Mouse (Mus musculus) lung, postnatal 10 days (tissue): ENCODE measurements around the gene Zbtb8a.
"Not testable (repeated sequence)": the region's sequence is repeated elsewhere in the genome, so short reads cannot be mapped to it uniquely, and the experiment has no call there.

Source experiments
- DNase-seq: peaks from one replicate; pipeline ENCODE4 v3.0.0; 2021

The Zbtb8a gene

GRCm38 (mm10) chr4:129376961-129377545, 863 bp downstream of the Zbtb8a start:
- peak; percentile 63 for DNase-seq

GRCm38 (mm10) chr4:129375821-129376220, 2.1 kb downstream of the Zbtb8a start:
- DNase-seq, result no peak

- no peak for DNase-seq
Measured at GRCm38 (mm10) chr4:129375000-129375399, 2.9 kb downstream of the Zbtb8a start.

GRCm38 (mm10) chr4:129374219-129374755, 3.6 kb downstream of the Zbtb8a start:
- no peak for DNase-seq

- no peak for DNase-seq
Measured at GRCm38 (mm10) chr4:129373202-129373976, 4.5 kb downstream of the Zbtb8a start.

- DNase-seq, result no peak
Measured at GRCm38 (mm10) chr4:129371391-129371790, 6.5 kb downstream of the Zbtb8a start.

GRCm38 (mm10) chr4:129365224-129365623, 12.7 kb downstream of the Zbtb8a start:
- no peak for DNase-seq

GRCm38 (mm10) chr4:129364379-129364778, 13.5 kb downstream of the Zbtb8a start:
- DNase-seq, result no peak

GRCm38 (mm10) chr4:129363463-129363862, 14.5 kb downstream of the Zbtb8a start:
- DNase-seq, result no peak

- no peak for DNase-seq
Measured at GRCm38 (mm10) chr4:129362771-129363170, 15.1 kb downstream of the Zbtb8a start.

GRCm38 (mm10) chr4:129362238-129362637, 15.7 kb downstream of the Zbtb8a start:
- not testable (repeated sequence) for DNase-seq

GRCm38 (mm10) chr4:129357613-129358163, 20.2 kb downstream of the Zbtb8a start:
- no peak for DNase-seq

- DNase-seq, result no peak
Measured at GRCm38 (mm10) chr4:129354236-129354635, 23.7 kb downstream of the Zbtb8a start.

GRCm38 (mm10) chr4:129353176-129353575, 24.7 kb downstream of the Zbtb8a start:
- DNase-seq, result no peak

GRCm38 (mm10) chr4:129351111-129351510, 26.8 kb downstream of the Zbtb8a start:
- no peak for DNase-seq

- peak; percentile 86 for DNase-seq
Measured at GRCm38 (mm10) chr4:129350644-129351043, 27.3 kb downstream of the Zbtb8a start.

- no peak for DNase-seq
Measured at GRCm38 (mm10) chr4:129346481-129347154, 31.3 kb downstream of the Zbtb8a start.

- DNase-seq, result no peak
Measured at GRCm38 (mm10) chr4:129342705-129343104, 35.2 kb downstream of the Zbtb8a start.

GRCm38 (mm10) chr4:129341888-129342287, 36.0 kb downstream of the Zbtb8a start:
- DNase-seq, result no peak

GRCm38 (mm10) chr4:129339743-129340142, 38.2 kb downstream of the Zbtb8a start:
- no peak for DNase-seq

GRCm38 (mm10) chr4:129336291-129336690, 41.6 kb downstream of the Zbtb8a start:
- DNase-seq, result no peak

GRCm38 (mm10) chr4:129335216-129336074, 42.5 kb downstream of the Zbtb8a start, which contains the start of the genes Rbbp4 and Zbtb8os:
TSS of gene Rbbp4 (minus strand) at chr4:129335370.
TSS of gene Zbtb8os (plus strand) at chr4:129335695.
- DNase-seq, result peak; percentile 99
